Comparison of ENCODE assay signal across 8 mouse cellular contexts in genomic region chr7:141454967-141455551, GRCm38 (mm10). TPM values are rescaled to one million over a fixed set of nuclear protein-coding genes. Genes with fewer than 3 reads are reported as not detected.
A peak's percentile ranks its signal among the peaks of the same experiment; 100 is the strongest.
DNase-seq lines count a peak whose midpoint lies in the region; ATAC-seq and TF ChIP-seq lines count a peak whose summit lies in the region.

Gene Pnpla2 (plus strand): TSS chr7:141455198.

- H3K4me2 ChIP-seq in heart, embryonic 13.5 days: peak within 1 kb of the TSS; percentile 90
- peak within 1 kb of the TSS; percentile 85 for H3K4me2 ChIP-seq in liver, embryonic 14.5 days (ENCODE audit: low read depth)
- peak within 1 kb of the TSS; percentile 96 for H3K4me2 ChIP-seq in stomach, embryonic 15.5 days

- H3K9me3 ChIP-seq in heart, embryonic 13.5 days: no peaks in the 10 kb centered on the region
- H3K9me3 ChIP-seq in liver, embryonic 14.5 days (ENCODE audit: control insufficient read depth, low read length): no peaks in the 10 kb centered on the region
- no peaks in the 10 kb centered on the region for H3K9me3 ChIP-seq in stomach, embryonic 15.5 days

- peak; percentile 87 for ATAC-seq in CD4-positive, CD25-positive, alpha-beta regulatory T cell, adult 4 months
- peak; percentile 87 for ATAC-seq in erythroid progenitor cell, adult 5-6 weeks (replicated peaks; ENCODE audit: low FRiP score, poor library complexity, severe bottlenecking)
- peak; percentile 80 for ATAC-seq in heart, embryonic 13.5 days (ENCODE audit: extremely low read depth, insufficient number of reproducible peaks, low FRiP score, low TSS enrichment)
- peak; percentile 88 for ATAC-seq in liver, embryonic 14.5 days (ENCODE audit: insufficient read depth)
- peak; percentile 86 for ATAC-seq in stomach, embryonic 15.5 days (ENCODE audit: insufficient read depth, low FRiP score, low read depth)

- TF ChIP-seq EP300 in liver, embryonic 14.5 days (IDR thresholded peaks at IDR 0.05; ENCODE audit: low read depth): no peak

- peak; percentile 28 for TF ChIP-seq CTCF in liver, embryonic 14.5 days (IDR thresholded peaks at IDR 0.05; ENCODE audit: low read depth)

- WGBS in heart, embryonic 13.5 days: under 1% methylated on average over 45 of the region's 45 CpGs
- WGBS in liver, embryonic 14.5 days (ENCODE audit: insufficient replicate concordance): under 1% methylated on average over 45 of the region's 45 CpGs
- 0% methylated on average over 43 of the region's 45 CpGs for WGBS in stomach, embryonic 15.5 days

- peaks cover 12% of the 10 kb centered on the region; the same call in 1 of the 2 replicates for H3K27me3 ChIP-seq in heart, embryonic 13.5 days (replicated peaks)
- H3K27me3 ChIP-seq in liver, embryonic 14.5 days (ENCODE audit: control insufficient read depth, insufficient read depth, low read length): no peaks in the 10 kb centered on the region; the same call in none of the 2 replicates
- H3K27me3 ChIP-seq in stomach, embryonic 15.5 days (replicated peaks): 0 out of 2 replicates have a peak, but pooled peaks cover 6% of the 10 kb centered on the region

- peak within 1 kb of the TSS; percentile 87 for H3K9ac ChIP-seq in heart, embryonic 13.5 days
- peak within 1 kb of the TSS; percentile 61 for H3K9ac ChIP-seq in liver, embryonic 14.5 days (replicated peaks)
- H3K9ac ChIP-seq in stomach, embryonic 15.5 days: peak within 1 kb of the TSS; percentile 67

- peaks cover 47% of the 10 kb centered on the region for H3K36me3 ChIP-seq in heart, embryonic 13.5 days
- peaks cover 21% of the 10 kb centered on the region for H3K36me3 ChIP-seq in liver, embryonic 14.5 days (replicated peaks; ENCODE audit: control insufficient read depth, insufficient read depth, low read depth)
- peaks cover 15% of the 10 kb centered on the region for H3K36me3 ChIP-seq in stomach, embryonic 15.5 days

- peak; percentile 99 for DNase-seq in kidney, postnatal 10 days
- peak; percentile 85 to 86 (median 85) for DNase-seq in liver, embryonic 14.5 days (ENCODE audit: low read depth in 3 of 3, low spot score in 3 of 3)
- DNase-seq in neural tube, embryonic 10.5 days (ENCODE audit: extremely low spot score, low spot score): peak; percentile 88

- H3K4me1 ChIP-seq in brown adipose tissue, adult 24 weeks (ENCODE audit: control insufficient read depth, insufficient read depth, insufficient read length, low read length): peaks cover 23% of the 10 kb centered on the region
- peaks cover 21% of the 10 kb centered on the region for H3K4me1 ChIP-seq in heart, embryonic 13.5 days
- H3K4me1 ChIP-seq in liver, embryonic 14.5 days (replicated peaks; ENCODE audit: control insufficient read depth in 2 of 2, insufficient read depth in 2 of 2, low read length in 1 of 2): peaks cover 7 to 19% of the 10 kb centered on the region in 2 experiments
- H3K4me1 ChIP-seq in stomach, embryonic 15.5 days: peaks cover 20% of the 10 kb centered on the region

- H3K27ac ChIP-seq in brown adipose tissue, adult 24 weeks (replicated peaks; ENCODE audit: low read depth, low read length): peak within 1 kb of the TSS; percentile 97
- peak within 1 kb of the TSS; percentile 87 for H3K27ac ChIP-seq in heart, embryonic 13.5 days (replicated peaks)
- H3K27ac ChIP-seq in liver, embryonic 14.5 days: peak within 1 kb of the TSS; percentile 54
- H3K27ac ChIP-seq in stomach, embryonic 15.5 days: peak within 1 kb of the TSS; percentile 88

- H3K4me3 ChIP-seq in brown adipose tissue, adult 24 weeks (ENCODE audit: insufficient read depth, low read depth, low read length): peak within 1 kb of the TSS; percentile 91
- peak within 1 kb of the TSS; percentile 79 for H3K4me3 ChIP-seq in heart, embryonic 13.5 days
- peak within 1 kb of the TSS; percentile 69 to 88 for H3K4me3 ChIP-seq in liver, embryonic 14.5 days (ENCODE audit: insufficient read depth in 1 of 2, low read depth in 2 of 2, low read length in 2 of 2)
- peak within 1 kb of the TSS; percentile 75 for H3K4me3 ChIP-seq in stomach, embryonic 15.5 days (replicated peaks)

RNA-seq across cellular contexts. Expression of gene Pnpla2, which starts in this region (rescaled TPM):
- polyA plus RNA-seq in CD4-positive, CD25-positive, alpha-beta regulatory T cell, adult 4 months (2017; shearing (Covaris generic)): 10 to 100 TPM; 66.1 to 92.2 TPM
- polyA plus RNA-seq in brown adipose tissue, adult 24 weeks (2012; ENCODE audit: insufficient read depth, insufficient read length, missing spikeins): 2,152 and 2,404 TPM in 2 replicates
- 14.7 and 19.8 TPM in 2 replicates for total RNA-seq in erythroid progenitor cell, adult 5-6 weeks (2015; ENCODE audit: low replicate concordance)
- 4.2 and 8.3 TPM in 2 replicates for total RNA-seq in erythroid progenitor cell, adult 5-6 weeks (2017; ENCODE audit: low replicate concordance)
- 42.6 and 45.7 TPM in 2 replicates for polyA plus RNA-seq in heart, embryonic 13.5 days (2015; fragmentation: Nextera tagmentation; extraction: Ambion mirVana)
- polyA plus RNA-seq in liver, embryonic 14.5 days (2012; rRNA removed): 6.7 TPM in 2 replicates
- polyA plus RNA-seq in liver, embryonic 14.5 days (2014; fragmentation: Nextera tagmentation; extraction: Ambion mirVana): 9.0 and 9.4 TPM in 2 replicates
- 33.5 and 34.6 TPM in 2 replicates for polyA plus RNA-seq in stomach, embryonic 15.5 days (2015; fragmentation: Nextera tagmentation; extraction: Ambion mirVana)

Comparison
In these comparisons a context has a peak if more than half of its experiments do, and no peak if none do; other contexts are left out.
1. Peak in every context shown above with its lines: DNase-seq, ATAC-seq, H3K4me3 ChIP-seq and H3K27ac ChIP-seq.
2. RNA of gene Pnpla2 (polyA plus RNA-seq): 2,152 to 2,404 TPM in brown adipose tissue, adult 24 weeks; 66.1 to 92.2 TPM in CD4-positive, CD25-positive, alpha-beta regulatory T cell, adult 4 months, 42.6 to 45.7 TPM in heart, embryonic 13.5 days, 33.5 to 34.6 TPM in stomach, embryonic 15.5 days and 6.7 to 9.4 TPM in liver, embryonic 14.5 days; every median in the first group is over 10 times any median in the second.